Comparison of ENCODE assay signal across 19 mouse cellular contexts in genomic region chr3:102266136-102266535, GRCm38 (mm10).
DNase-seq lines count a peak whose midpoint lies in the region; ATAC-seq and TF ChIP-seq lines count a peak whose summit lies in the region.
"Had no signal": no experiment of that assay in that cellular context is flagged by ENCODE, and none has a peak within 500 bp of the region (broad histone marks: within the 10 kb centered on the region; RNA-seq: fewer than 3 reads in every experiment).

No protein-coding gene starts in this region.

- H3K4me3 ChIP-seq in embryonic facial prominence, embryonic 12.5 days = no peak overlapping the region
- no peak overlapping the region for H3K4me3 ChIP-seq in myocyte
- H3K4me3 ChIP-seq: forebrain, embryonic 12.5 days; heart, embryonic 15.5 days; hindbrain, embryonic 13.5 days; intestine, embryonic 15.5 days had no signal

- no peaks in the 10 kb centered on the region for H3K27me3 ChIP-seq in embryonic facial prominence, embryonic 12.5 days
- no peaks in the 10 kb centered on the region for H3K27me3 ChIP-seq in myocyte (ENCODE audit: control insufficient read depth, insufficient read depth, insufficient read length)
- H3K27me3 ChIP-seq: forebrain, embryonic 12.5 days; heart, embryonic 15.5 days; hindbrain, embryonic 13.5 days; intestine, embryonic 15.5 days had no signal

- H3K4me2 ChIP-seq in embryonic facial prominence, embryonic 12.5 days (replicated peaks) = no peak overlapping the region
- H3K4me2 ChIP-seq in myocyte (ENCODE audit: low read depth) = peak overlapping the region; percentile 31
- H3K4me2 ChIP-seq: forebrain, embryonic 12.5 days; heart, embryonic 11.5 days; heart, embryonic 15.5 days; hindbrain, embryonic 13.5 days; intestine, embryonic 15.5 days had no signal

- H3K9ac ChIP-seq in embryonic facial prominence, embryonic 12.5 days = no peak overlapping the region
- H3K9ac ChIP-seq: forebrain, embryonic 12.5 days; heart, embryonic 15.5 days; hindbrain, embryonic 13.5 days; intestine, embryonic 15.5 days had no signal

- TF ChIP-seq POLR2A in myocyte (IDR thresholded peaks at IDR 0.05; ENCODE audit: insufficient read length, low read depth) = no peak

- 36% methylated on average over 9 of the region's 9 CpGs for whole genome bisulfite sequencing in embryonic facial prominence, embryonic 12.5 days

- H3K27ac ChIP-seq in embryonic facial prominence, embryonic 12.5 days = 0 out of 2 replicates have a peak overlapping the region, but pooled peaks have one; percentile 24
- H3K27ac ChIP-seq: forebrain, embryonic 12.5 days; heart, embryonic 15.5 days; hindbrain, embryonic 13.5 days; intestine, embryonic 15.5 days had no signal

- H3K4me1 ChIP-seq in embryonic facial prominence, embryonic 12.5 days = peaks cover 25% of the 10 kb centered on the region
- H3K4me1 ChIP-seq: forebrain, embryonic 12.5 days; heart, embryonic 15.5 days had no signal

- H3ac ChIP-seq in myocyte (ENCODE audit: control insufficient read depth, insufficient read length) = no peak overlapping the region

- no peaks in the 10 kb centered on the region for H3K9me3 ChIP-seq in embryonic facial prominence, embryonic 12.5 days
- H3K9me3 ChIP-seq: forebrain, embryonic 12.5 days; heart, embryonic 15.5 days; hindbrain, embryonic 13.5 days; intestine, embryonic 15.5 days had no signal

- no peaks in the 10 kb centered on the region for H3K79me2 ChIP-seq in myocyte (ENCODE audit: control insufficient read depth, insufficient read depth)

- peak; percentile 54; the same call in 1 of the 2 replicates for ATAC-seq in embryonic facial prominence, embryonic 12.5 days (ENCODE audit: insufficient number of reproducible peaks, insufficient read depth, low FRiP score, low TSS enrichment)
- ATAC-seq: forebrain, embryonic 16.5 days; intestine, embryonic 15.5 days had no signal

- peak; percentile 58 for DNase-seq in gastrocnemius, adult 18-20 months (ENCODE audit: low spot score)
- no peak for DNase-seq in gastrocnemius, postnatal 10 days
- peak; percentile 28 for DNase-seq in forelimb bud, embryonic 11.5 days (ENCODE audit: low read depth, low spot score)
- DNase-seq in retina, embryonic 14.5 days (ENCODE audit: low spot score) = no peak
- DNase-seq in right cerebral cortex, adult 18-20 months = no peak
- DNase-seq: adrenal gland, postnatal 10 days; cerebellum, adult 11-12 months; cerebellum, adult 9-10 months; cerebellum, postnatal 25 days; gastrocnemius, postnatal 36 days; heart, postnatal 14 days had no signal

- H3K36me3 ChIP-seq in embryonic facial prominence, embryonic 12.5 days = no peaks in the 10 kb centered on the region
- no peaks in the 10 kb centered on the region for H3K36me3 ChIP-seq in myocyte (ENCODE audit: control insufficient read depth, insufficient read depth)
- H3K36me3 ChIP-seq: forebrain, embryonic 12.5 days; heart, embryonic 15.5 days; hindbrain, embryonic 13.5 days; intestine, embryonic 15.5 days had no signal

TF ChIP-seq in myocyte, 11 proteins besides CTCF, POLR2A, EP300 and RAD21:
- no peak for TF ChIP-seq TCF3 (IDR thresholded peaks at IDR 0.05; ENCODE audit: insufficient read length, low read depth)
- no peak for TF ChIP-seq MYOG (IDR thresholded peaks at IDR 0.05; ENCODE audit: control insufficient read depth in 1 of 3, insufficient read depth in 1 of 3, insufficient read length in 2 of 3, low read depth in 2 of 3)
- TF ChIP-seq E2F4 (IDR thresholded peaks at IDR 0.05; ENCODE audit: insufficient read depth) = no peak
- TF ChIP-seq TCF12 (IDR thresholded peaks at IDR 0.05; ENCODE audit: insufficient read depth, poor library complexity, severe bottlenecking) = no peak
- no peak for TF ChIP-seq MAX (IDR thresholded peaks at IDR 0.05; ENCODE audit: low read depth)
- no peak for TF ChIP-seq REST (IDR thresholded peaks at IDR 0.05; ENCODE audit: insufficient read depth, insufficient read length)
- no peak for TF ChIP-seq USF1 (IDR thresholded peaks at IDR 0.05; ENCODE audit: low read depth)
- TF ChIP-seq POLR2AphosphoS2 (IDR thresholded peaks at IDR 0.05; ENCODE audit: insufficient read length, low read depth) = no peak
- TF ChIP-seq MYOD1 (IDR thresholded peaks at IDR 0.05; ENCODE audit: control insufficient read depth in 1 of 3, insufficient read length in 2 of 3, low read depth in 2 of 3) = no peak
- TF ChIP-seq SRF (IDR thresholded peaks at IDR 0.05; ENCODE audit: control insufficient read depth, insufficient read length, low read depth) = no peak
- no peak for TF ChIP-seq CEBPB (IDR thresholded peaks at IDR 0.05; ENCODE audit: insufficient read depth, poor library complexity, severe bottlenecking)

Comparison
In these comparisons a context has a peak if more than half of its experiments do, and no peak if none do; other contexts are left out.
1. DNase-seq: peak in gastrocnemius, adult 18-20 months (single experiment) and forelimb bud, embryonic 11.5 days (single experiment); none in gastrocnemius, postnatal 10 days (single experiment), retina, embryonic 14.5 days (single experiment) and right cerebral cortex, adult 18-20 months (single experiment).